In the genomic region with DNA sequence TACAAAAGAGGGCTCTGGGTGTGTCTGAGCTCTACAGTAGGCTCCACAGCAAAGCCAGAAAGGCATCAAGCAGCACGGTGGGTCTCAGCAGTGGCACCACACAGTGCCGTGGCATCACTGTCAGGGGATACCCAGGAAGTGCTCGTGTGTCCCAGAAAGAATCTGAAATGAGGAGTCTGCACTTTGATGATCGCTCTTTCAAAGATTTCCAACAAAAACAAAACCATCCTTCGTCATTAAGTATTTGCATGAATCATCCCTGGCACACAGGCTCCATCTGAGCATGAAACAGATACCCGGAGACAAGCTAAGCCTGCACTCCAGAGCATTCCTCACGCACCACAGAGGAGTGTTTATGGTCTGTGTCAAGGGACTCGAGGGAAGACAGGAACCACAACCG, we compare ENCODE assay signal across 11 mouse cellular contexts.
A peak's percentile ranks its signal among the peaks of the same experiment; 100 is the strongest.
DNase-seq lines count a peak whose midpoint lies in the region; ATAC-seq and TF ChIP-seq lines count a peak whose summit lies in the region.
"Had no signal": no experiment of that assay in that cellular context is flagged by ENCODE, and none has a peak within 500 bp of the region (broad histone marks: within the 10 kb centered on the region; RNA-seq: fewer than 3 reads in every experiment).

No protein-coding gene starts in this region.

- no peak overlapping the region for H3K4me3 ChIP-seq in heart, embryonic 10.5 days
- H3K4me3 ChIP-seq in lung, postnatal 0 days (ENCODE audit: low read depth, low read length): no peak overlapping the region
- no peak overlapping the region for H3K4me3 ChIP-seq in olfactory bulb, adult 2 months (ENCODE audit: insufficient read depth, low read depth, low read length)
- H3K4me3 ChIP-seq: hindbrain, embryonic 13.5 days; limb, embryonic 13.5 days had no signal

- H3K36me3 ChIP-seq in heart, embryonic 10.5 days: no peaks in the 10 kb centered on the region
- H3K36me3 ChIP-seq in lung, postnatal 0 days (ENCODE audit: insufficient read depth, low read length): no peaks in the 10 kb centered on the region
- H3K36me3 ChIP-seq: hindbrain, embryonic 13.5 days had no signal

- no peak overlapping the region for H3K9ac ChIP-seq in lung, postnatal 0 days (replicated peaks; ENCODE audit: low read depth)
- H3K9ac ChIP-seq: hindbrain, embryonic 13.5 days; limb, embryonic 13.5 days had no signal

- TF ChIP-seq POLR2A in olfactory bulb, adult 2 months (IDR thresholded peaks at IDR 0.05; ENCODE audit: insufficient read depth, low read depth, low read length): no peak

- no peaks in the 10 kb centered on the region for H3K9me3 ChIP-seq in heart, embryonic 10.5 days
- H3K9me3 ChIP-seq in lung, postnatal 0 days (ENCODE audit: low read length): no peaks in the 10 kb centered on the region
- H3K9me3 ChIP-seq: hindbrain, embryonic 13.5 days; limb, embryonic 13.5 days had no signal

- H3K27me3 ChIP-seq in heart, embryonic 10.5 days (ENCODE audit: insufficient read depth, poor library complexity, severe bottlenecking): no peaks in the 10 kb centered on the region
- no peaks in the 10 kb centered on the region for H3K27me3 ChIP-seq in lung, postnatal 0 days (replicated peaks; ENCODE audit: insufficient read depth, low read length)
- H3K27me3 ChIP-seq: hindbrain, embryonic 13.5 days; limb, embryonic 13.5 days had no signal

- peak overlapping the region; percentile 77 for H3K27ac ChIP-seq in heart, embryonic 10.5 days
- H3K27ac ChIP-seq in lung, postnatal 0 days (ENCODE audit: low read length): no peak overlapping the region
- peak overlapping the region; percentile 29; the same call in 1 of the 2 replicates for H3K27ac ChIP-seq in olfactory bulb, adult 2 months (ENCODE audit: insufficient read depth, low read depth, low read length)
- H3K27ac ChIP-seq: hindbrain, embryonic 13.5 days had no signal

- ATAC-seq in lung, postnatal 0 days: peak; percentile 35

- 46% methylated on average over 9 of the region's 9 CpGs for WGBS in heart, embryonic 10.5 days
- 51% methylated on average over 9 of the region's 9 CpGs for WGBS in lung, postnatal 0 days
- WGBS in olfactory bulb, adult 2 months: 30% methylated on average over 9 of the region's 9 CpGs

- no peak overlapping the region for H3K4me2 ChIP-seq in lung, postnatal 0 days (replicated peaks; ENCODE audit: low read depth, low read length)
- H3K4me2 ChIP-seq: hindbrain, embryonic 13.5 days; limb, embryonic 13.5 days had no signal

- TF ChIP-seq CTCF in lung, postnatal 0 days (IDR thresholded peaks at IDR 0.05): no peak
- no peak for TF ChIP-seq CTCF in olfactory bulb, adult 2 months (IDR thresholded peaks at IDR 0.05; ENCODE audit: insufficient read depth, low read depth, low read length)

- peaks cover 44% of the 10 kb centered on the region for H3K4me1 ChIP-seq in heart, embryonic 10.5 days
- H3K4me1 ChIP-seq in lung, postnatal 0 days (ENCODE audit: insufficient read depth, low read depth, low read length): no peaks in the 10 kb centered on the region
- H3K4me1 ChIP-seq in olfactory bulb, adult 2 months (ENCODE audit: control insufficient read depth, insufficient read depth, low read length): peaks cover 22% of the 10 kb centered on the region

- no peak for TF ChIP-seq EP300 in lung, postnatal 0 days (IDR thresholded peaks at IDR 0.05)

- no peak for DNase-seq in heart, embryonic 10.5 days (ENCODE audit: low spot score)
- DNase-seq in heart, adult 9 months (ENCODE audit: low spot score in 2 of 2): no peak
- peak; percentile 11 for DNase-seq in lung, postnatal 0 days (ENCODE audit: low spot score)
- no peak for DNase-seq in lung, postnatal 25 days (ENCODE audit: low spot score)
- DNase-seq in adrenal gland, postnatal 14 days: peak; percentile 36
- DNase-seq in gastrocnemius, postnatal 25 days: no peak
- no peak for DNase-seq in spleen, postnatal 36 days (ENCODE audit: low spot score in 2 of 2)
- DNase-seq: lung, postnatal 14 days had no signal

Comparison
In these comparisons a context has a peak if more than half of its experiments do, and no peak if none do; other contexts are left out.
1. DNase-seq: peak in lung, postnatal 0 days (single experiment) and adrenal gland, postnatal 14 days (single experiment); none in heart, embryonic 10.5 days (single experiment), heart, adult 9 months (0 of 2), lung, postnatal 25 days (single experiment), gastrocnemius, postnatal 25 days (single experiment) and spleen, postnatal 36 days (0 of 2).